Mouse (Mus musculus) urinary bladder, adult 18-20 months (tissue): Measurements from ENCODE around the gene Upk1b.
"Not testable (repeated sequence)": the region's sequence is repeated elsewhere in the genome, so short reads cannot be mapped to it uniquely, and the experiment has no call there.

Experiments
- DNase-seq, 2 experiments: peaks; one replicate each; pipeline ENCODE4 v3.0.0; 2022; ENCODE audit warnings: low spot score in 2 of 2, mixed read lengths in 2 of 2

Gene Upk1b

GRCm38 (mm10) chr16:38800091-38800490 lies at the start of gene Upk1b:
Gene Upk1b (minus strand): TSS chr16:38800328.
- peak; percentile 55 to 73 for DNase-seq

GRCm38 (mm10) chr16:38828649-38829048 lies 28.5 kb upstream of the Upk1b start, which contains the start of gene 4930435E12Rik:
Gene 4930435E12Rik (minus strand): TSS chr16:38828749.
- no peak for DNase-seq

DNA sequence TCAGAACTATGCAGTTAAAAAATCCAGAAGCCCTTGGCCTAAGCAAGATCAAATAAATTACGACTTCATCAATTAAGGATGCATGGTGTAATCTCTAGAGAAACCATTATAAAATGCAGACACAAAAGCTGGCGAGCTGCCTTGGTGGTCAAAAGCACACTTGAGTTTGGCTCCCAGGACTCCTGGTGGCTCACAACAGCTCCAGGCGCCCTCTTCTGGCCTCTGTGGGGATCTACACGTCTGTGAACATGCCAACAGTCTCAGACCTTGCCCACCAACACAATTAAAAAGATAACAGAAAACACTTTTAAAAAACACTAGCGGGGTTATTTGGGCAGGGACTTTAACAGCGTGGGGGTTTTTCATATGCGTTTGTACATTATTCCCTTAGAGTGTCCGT lies 12.4 kb upstream of the Upk1b start:
- DNase-seq, result peak in 1 of 2 experiments; percentile 37

DNA sequence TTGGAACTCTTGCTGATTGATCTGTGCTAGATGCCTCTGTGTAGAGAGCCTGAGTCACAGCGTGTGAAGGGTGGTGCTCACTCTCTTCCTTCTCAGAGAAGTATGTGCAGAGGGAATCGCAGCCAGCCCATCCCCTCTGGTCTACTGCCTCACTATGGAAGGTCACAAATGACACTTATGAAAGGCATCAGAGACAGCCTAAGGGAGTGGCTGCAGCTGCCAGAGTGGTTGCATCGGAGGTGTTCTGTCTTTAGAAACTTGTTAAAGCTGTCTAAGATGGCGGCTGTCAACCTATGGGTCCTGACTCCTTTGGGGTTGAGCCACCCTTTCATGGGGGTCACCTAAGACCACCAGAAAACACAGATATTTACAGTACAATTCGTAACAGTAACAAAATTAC lies 10.1 kb upstream of the Upk1b start:
- DNase-seq, result no peak

DNA sequence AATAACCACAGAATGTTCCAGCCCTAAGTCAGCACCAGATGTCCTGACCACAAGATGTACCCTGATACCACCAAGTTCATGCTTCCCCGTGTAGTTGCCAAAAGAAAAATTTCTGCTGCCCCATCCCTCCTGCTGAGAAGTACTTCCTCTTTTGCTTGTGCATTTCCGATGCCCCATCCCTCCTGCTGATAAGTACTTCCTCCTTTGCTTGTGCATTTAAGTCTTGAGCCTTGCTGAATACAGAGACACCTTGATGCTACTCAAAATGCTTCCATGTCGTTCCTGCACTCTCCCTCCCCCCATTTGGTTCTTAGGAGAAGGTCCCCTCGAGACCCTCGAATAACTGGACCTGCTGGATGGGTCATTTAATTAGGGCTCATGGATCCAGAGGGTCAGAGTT lies 7.7 kb upstream of the Upk1b start:
- DNase-seq, result not testable (repeated sequence)

- DNase-seq, result no peak
Measured at GRCm38 (mm10) chr16:38798957-38799450, 1.1 kb downstream of the Upk1b start.

- DNase-seq, result no peak
Measured at GRCm38 (mm10) chr16:38793120-38793519, 7.0 kb downstream of the Upk1b start.

- peak in 1 of 2 experiments; percentile 45 for DNase-seq
Measured at GRCm38 (mm10) chr16:38789966-38790365, 10.2 kb downstream of the Upk1b start.

DNA sequence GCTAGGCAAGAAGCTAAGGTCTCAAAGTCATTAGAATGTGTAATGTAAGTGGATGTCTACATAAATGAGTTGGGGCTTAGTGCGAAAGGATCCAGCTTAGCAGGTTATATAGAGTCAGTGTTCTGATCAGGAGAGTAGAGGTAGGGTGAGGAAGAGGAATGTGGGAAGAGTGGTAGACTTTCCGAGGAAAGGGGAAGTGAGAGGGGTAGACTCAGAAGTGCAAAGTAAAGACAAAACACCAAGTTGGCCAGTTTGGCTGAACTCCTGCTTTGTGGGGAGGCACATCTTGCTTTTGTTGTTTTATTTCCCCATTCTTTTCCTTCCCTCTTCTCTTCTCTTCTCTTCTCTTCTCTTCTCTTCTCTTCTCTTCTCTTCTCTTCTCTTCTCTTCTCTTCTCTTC lies 11.1 kb downstream of the Upk1b start:
- DNase-seq, result no peak

DNA sequence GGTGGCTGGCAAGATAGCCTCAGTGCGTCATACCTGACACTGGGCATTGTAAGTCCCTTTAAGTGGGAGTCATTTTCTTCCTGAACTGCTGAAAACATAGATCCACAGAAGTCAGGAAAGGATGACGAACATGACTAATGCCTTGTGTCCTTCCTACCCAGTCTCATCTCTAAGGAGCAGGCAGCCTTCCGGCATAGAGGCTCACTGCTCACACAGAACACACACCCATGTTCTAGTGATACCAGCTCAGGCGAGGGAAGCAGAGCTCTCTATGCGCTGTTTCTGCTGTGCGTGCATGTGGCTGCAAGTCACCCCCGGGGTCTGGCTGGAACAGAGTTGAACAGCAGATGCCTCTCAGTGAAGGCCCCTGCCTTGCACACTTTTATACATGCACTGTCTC lies 14.8 kb downstream of the Upk1b start:
- no peak for DNase-seq

DNA sequence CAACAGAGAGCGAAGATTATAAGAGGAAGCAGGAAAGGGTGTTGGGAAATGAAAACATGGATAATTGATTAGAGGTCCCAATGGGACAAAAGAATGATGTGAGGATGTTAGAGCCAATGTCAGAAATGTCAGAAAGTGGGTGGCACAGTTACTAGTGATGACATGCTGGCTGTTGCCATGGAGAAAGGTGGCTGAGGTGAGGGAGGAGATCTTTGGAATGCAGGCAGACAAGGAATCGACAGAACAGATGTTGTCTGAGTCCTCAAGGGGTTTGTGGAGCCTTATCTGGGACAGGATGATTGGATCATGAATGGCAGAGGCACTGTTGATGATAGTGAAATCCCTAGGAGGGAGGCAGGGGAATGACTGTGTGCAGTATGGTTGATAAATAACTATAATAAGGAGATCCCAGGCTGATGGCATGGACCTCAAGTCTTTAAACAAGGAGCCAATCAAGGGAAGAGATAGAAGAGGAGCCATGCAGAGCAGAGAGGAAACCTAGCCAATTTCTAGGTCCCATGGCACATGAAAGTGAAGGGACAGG lies 17.5 kb downstream of the Upk1b start:
- DNase-seq, result no peak

DNA sequence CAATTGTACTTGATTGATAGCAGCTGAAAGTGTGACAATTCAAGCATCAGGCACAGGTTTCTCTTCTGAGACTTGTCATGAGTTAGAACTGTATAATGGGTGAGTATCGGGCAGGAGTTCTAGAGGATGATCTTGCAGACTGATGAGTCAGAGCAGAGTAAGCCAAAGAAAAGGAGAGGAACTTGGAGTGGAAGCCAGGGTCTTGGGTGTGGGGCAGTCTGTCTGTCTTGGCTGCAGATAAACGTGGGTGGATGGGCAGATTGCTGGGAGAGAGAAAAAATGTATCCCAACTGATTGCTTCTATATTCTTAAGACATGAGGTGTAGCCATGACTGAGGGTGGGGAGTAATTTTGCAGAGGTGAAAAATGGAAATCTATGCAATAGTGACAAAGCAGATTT lies 18.2 kb downstream of the Upk1b start:
- no peak for DNase-seq

GRCm38 (mm10) chr16:38780960-38781572 lies 19.1 kb downstream of the Upk1b start:
- DNase-seq, result no peak

GRCm38 (mm10) chr16:38776342-38776741 lies 23.8 kb downstream of the Upk1b start:
- no peak for DNase-seq

DNA sequence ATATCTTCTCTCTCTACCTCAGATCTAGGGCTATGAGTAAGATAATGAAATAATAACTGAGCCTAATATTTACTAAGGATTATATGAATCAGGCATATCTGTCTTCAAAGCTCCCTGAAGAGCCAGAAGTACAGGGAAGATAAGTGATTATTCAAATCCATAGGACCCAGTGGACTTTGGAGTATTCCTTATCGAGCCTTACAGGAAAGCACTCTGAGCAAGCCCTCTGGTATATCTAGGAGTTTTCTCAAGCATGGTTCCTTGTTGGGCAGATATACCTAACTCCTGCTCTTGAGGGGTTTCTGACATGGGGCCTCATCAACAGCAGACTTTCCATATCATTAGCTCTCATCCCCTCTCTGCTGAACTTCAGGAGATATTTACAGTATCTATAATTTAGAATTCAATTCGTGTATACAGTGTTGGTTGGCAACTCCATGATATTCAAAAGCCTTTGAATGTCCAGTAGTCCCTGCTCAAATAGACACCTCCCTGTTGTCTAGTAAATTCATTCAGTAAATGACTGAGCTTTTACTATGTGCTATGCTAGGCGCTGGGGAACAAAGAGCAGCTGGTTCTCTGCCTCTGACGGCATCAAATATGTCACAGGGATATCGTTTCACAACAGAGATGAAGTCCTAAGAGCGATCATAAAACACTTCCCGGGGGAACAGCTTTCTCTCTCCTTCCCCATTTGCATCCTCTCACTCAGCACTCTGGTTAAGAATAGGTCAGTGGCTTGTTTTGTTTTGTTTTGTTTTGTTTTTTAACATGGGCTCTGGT lies 25.0 kb downstream of the Upk1b start:
- no peak for DNase-seq

- DNase-seq, result peak; percentile 53 to 58
Measured at GRCm38 (mm10) chr16:38772906-38773496, 27.1 kb downstream of the Upk1b start.

DNA sequence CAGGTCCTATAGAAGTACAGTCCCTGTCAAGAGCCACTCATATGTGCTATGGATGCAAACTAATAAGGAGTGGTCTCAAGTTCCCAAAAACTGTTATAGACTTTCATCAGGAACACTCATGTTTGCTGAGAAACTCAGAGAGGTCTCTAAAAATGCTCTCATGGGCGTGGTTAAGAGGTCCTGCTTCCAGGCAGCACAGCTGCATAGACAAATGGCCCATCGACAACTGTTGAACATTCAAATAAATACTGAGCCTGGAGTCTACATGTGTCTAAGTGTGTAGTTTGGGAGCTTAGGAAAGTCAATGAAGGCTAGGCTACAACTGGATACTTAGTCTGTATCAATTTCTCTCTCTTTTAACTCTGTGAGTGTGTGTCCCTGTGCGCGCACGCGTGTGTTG lies 29.0 kb downstream of the Upk1b start:
- no peak for DNase-seq

DNA sequence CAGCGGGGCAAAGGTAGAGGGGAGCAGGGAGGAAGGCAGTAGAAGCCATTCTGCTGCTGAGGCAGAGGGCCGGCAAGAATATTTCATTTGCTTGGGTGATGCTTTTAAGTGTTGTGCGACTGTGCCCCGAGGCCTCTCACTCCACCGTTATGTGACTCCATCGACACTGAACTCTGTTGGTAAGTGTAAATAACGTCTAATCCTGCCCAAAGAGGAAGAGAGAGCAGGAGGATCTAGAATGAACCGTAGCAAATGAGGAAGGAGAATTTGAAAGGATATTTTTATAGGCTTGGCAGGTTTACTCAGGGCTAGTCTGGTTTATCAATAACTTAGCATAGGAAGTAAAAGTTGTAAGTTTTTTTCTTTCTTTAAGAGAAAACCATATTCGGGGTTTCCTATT lies 30.6 kb downstream of the Upk1b start:
- DNase-seq, result no peak

DNA sequence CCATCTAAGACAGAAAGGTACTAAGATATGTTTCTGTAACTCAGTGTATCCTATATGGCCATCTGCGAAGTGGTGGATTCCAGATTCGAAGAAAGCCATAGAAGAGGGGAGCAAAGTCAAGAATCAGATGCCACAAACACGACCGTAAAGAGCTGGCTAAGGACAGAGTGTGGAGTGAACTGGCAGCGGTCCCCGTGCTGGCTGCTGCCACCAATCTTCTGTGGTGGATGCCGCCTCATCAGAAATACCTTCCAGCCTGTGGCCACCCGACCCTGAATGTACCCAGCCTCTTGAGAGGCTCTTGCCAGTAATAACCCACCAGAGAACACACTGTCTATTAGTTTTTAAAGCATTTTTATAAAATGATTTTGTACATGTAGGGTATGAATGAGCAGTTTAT lies 31.7 kb downstream of the Upk1b start:
- no peak for DNase-seq

DNA sequence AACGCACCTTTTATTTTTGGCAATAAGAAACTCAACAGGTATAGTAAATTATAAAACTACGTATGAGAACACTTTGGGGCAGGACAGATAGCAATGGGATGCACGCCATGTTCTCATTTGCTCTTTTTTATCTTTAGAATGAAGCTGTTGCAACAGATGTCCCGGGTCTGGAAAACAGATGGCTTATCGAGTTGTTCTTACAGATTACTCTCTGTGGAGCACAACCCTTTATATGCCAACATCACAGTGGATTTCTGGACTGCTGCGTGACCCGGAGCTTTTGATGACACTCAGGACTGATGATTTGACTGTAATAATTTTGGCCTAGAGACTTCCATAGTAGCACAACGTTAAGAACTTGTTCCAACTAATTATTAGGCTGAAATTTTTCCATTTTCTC lies 32.4 kb downstream of the Upk1b start:
- no peak for DNase-seq

DNA sequence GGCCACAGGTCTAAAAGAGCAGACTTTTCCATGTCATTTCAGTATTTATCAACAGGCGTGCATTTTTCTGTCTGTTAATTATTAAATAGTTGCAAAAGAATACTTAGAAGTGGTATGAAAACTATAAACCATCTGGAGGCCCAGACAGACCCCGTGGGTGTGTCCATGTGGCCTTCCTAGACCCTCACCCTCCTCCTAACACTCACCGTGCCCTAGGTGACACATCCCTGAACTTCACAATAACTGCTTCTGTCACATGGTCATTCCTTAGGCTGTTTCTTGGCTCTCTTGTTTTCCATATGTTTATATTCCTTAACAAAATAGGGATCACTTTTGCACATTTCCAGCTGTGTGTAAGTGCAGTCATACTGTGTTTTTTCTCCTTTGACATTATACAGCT lies 33.5 kb downstream of the Upk1b start:
- DNase-seq, result no peak

DNA sequence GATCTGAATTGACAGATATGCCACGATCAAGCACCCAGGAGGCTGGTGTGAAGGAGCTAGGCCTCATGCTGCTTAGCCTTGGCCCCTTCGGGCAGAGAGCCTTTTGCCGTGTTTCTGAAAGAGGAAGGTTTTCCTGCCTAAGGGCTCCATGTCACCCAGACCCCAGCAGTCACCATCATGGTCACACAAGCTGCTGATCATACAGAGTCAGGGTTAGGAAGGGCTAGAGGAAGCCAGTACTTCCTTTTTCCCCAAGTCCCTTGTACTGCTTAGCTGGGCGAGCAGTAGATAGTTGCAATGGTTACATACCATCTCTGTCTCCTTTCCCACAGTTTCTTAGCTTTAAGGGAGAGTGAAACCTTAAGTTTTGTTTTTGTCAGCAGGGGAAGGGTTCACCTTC lies 36.6 kb downstream of the Upk1b start:
- DNase-seq, result no peak

DNA sequence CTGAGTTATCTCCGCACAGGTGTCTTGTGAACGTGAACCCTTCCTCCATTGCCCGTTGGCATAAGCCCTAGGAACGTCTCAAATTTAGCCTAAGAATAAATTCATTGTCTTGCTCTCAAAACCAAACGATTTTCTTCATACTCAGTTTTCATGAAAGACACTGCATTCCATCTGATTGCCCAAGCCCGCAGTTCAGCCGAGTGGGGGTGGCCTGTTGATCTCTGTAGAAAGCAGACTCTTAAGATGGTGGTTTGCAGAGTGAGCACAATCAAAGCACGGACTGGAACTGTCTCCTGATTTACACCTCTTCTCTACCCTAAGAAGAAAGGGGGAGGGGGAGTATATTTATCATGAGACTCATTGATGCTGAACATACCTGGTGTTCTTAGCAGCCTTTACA lies 37.7 kb downstream of the Upk1b start:
- no peak for DNase-seq
